Mouse (Mus musculus) adrenal gland, postnatal 10 days (tissue): ENCODE data around the gene Cryba4. TPM values are rescaled to one million over a fixed set of nuclear protein-coding genes. Genes with fewer than 3 reads are reported as not detected.

Source experiments
- DNase-seq: peaks from one replicate; pipeline ENCODE4 v3.0.0; 2021; ENCODE audit warnings: mixed read lengths
- total RNA-seq, 2 experiments: library from RNA; stranded (reverse); gene quantifications; 2 replicates each; pipeline ENCODE4 v1.2.3; 2021

Gene Cryba4
- total RNA-seq, 2 experiments from 2014 or later: 7.9 to 17.4 TPM

GRCm38 (mm10) chr5:112266011-112266777 is 13.9 kb upstream of the Cryba4 start:
- no peak for DNase-seq

- no peak for DNase-seq
Measured at GRCm38 (mm10) chr5:112265515-112265914, 13.2 kb upstream of the Cryba4 start.

DNA sequence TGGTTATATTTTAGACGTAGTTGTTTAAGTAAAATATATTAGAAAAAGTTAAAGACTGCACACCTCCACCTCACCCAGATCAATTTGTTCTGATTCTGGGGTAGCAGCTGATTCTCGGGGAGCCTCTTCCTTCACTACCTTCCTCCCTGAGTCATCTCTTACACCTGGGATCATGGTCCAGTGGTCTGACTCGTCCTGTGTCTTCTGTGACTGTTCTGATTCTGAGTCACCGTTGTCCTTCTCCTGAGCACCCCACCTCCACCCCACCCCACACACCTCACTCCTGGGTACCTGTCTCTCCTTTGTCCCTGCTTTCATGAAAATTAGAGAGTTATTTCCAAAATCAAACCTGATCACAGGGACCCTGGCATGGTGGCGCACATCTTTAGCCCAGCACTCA is 12.8 kb upstream of the Cryba4 start:
- no peak for DNase-seq

DNA sequence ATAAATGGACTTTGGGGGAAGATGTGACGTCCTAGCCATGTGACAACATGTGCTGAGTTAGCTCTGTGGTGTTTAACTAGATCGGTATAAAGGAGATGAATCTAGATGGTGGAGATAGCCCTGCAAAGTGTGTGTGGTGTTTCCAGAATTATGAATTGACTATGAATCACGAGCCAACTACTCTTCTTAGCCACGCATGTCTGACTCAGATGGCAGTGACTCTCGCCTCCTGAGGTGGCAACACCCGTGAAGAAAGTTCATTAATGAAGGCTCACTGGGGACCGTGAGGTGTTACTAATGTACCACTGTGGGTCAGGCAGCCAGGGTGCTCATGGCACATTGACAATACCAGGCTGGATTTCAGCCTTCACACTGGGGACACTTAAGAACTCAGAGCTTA is 11.8 kb upstream of the Cryba4 start:
- DNase-seq: no peak

- DNase-seq: no peak
Measured at GRCm38 (mm10) chr5:112260818-112261217, 8.5 kb upstream of the Cryba4 start.

DNA sequence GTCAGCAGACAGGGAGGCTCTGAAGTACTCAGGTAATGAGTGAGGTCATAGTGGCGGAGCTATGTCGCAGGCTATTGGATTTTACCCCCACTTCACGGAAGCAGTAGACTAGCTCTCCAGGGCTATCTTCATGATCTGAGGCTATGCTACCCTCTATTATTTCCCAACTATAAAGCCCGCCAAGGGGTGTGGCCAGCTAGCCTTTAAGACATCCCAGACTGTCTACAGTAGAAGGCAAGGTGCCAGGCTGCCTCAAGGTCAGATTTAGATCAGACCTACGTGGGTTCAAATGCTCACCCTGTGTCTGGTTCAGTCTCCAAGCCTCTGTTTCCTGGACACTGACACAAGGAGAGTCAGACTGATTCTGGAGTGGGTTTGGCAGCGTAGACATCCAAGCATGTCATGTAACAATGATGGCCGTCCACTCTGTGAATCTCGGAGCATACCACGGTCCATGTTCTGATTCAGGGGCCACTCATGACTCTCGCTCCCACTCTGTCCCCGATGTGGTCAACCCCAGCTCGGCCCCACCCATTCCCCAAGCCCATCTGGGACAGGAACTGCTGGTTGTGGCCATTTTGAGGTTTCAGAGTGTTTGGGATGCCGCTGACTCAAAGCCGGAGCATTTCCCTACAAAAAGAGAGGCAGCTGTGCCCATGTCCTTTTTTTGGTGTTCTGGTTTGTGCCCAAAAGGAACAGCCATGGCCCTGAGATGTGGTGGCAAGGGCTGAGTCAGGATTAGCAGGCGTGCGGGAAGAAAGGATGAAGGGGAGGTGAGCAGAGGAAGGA is 7.7 kb upstream of the Cryba4 start:
- DNase-seq: no peak

DNA sequence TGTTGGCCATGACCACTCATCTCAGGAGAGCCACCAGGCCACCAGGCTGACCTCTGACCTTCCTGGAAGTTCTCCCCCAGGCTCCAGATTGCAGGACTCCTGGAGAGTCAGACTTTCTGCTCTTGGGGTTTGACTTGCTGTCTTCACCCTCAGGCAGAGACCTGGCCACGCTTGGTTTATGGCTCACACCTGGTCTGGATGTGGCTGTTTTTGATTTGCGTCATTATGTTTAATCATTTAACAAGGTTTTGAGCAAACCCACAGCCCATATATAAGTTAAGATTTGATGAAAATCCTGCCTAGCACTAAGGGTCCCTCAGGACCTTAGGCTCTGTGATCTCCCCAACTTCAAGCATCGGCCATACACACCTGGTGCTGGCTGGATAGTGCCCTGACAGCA is 5.6 kb upstream of the Cryba4 start:
- DNase-seq: no peak

GRCm38 (mm10) chr5:112256457-112256856 is 4.1 kb upstream of the Cryba4 start:
- DNase-seq: no peak

GRCm38 (mm10) chr5:112255426-112255825 is 3.1 kb upstream of the Cryba4 start, which contains the start of gene Crybb1:
Gene Crybb1, plus strand, starts transcription at chr5:112255815.
- peak; percentile 91 for DNase-seq

DNA sequence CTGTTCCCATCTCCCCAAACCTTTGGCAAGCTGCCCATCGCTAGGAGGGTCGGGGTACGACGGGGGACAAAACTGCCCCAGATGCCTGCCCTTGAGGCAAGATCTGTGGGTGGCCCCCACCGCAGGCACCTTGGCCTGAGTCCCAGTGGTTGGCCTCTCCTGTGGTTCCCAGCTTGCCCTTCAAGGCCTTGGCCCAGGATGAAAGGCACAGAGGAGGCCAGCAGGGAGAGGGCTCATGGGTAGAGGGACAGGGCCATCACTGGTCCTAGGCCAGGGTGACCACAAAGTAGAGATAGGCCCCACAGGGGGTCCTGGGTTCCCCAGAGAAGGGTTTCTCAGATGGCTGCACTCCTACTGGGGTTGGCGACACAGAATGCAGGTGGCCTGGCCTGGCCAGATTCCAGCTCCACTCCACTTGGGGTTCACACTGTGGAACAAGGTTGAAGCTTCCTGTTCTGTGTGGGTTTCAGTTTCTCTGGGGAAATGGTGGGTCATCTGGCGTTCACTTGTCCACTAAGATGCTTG is 2.0 kb upstream of the Cryba4 start:
- DNase-seq: peak; percentile 95

GRCm38 (mm10) chr5:112253169-112253568 is 851 bp upstream of the Cryba4 start:
- DNase-seq: peak; percentile 58

DNA sequence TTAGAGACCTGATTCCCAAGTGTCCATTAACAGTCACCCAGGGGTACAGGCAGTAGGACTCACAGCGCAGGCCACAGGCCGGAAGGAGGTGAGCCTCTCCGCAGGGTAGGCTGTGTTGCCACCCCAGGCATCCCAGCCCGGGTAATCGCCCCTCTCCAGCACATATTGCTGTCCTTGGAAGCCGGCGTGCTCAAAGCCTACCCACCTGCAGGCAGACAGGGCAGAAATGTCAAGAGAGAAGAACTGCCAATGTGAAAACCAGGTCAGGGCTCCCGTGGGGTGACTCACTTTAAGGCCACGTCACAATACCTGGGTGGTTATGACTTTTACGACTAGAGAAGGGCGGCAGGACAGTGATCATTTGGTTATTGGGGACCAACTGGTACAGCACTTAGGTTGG is 3.2 kb downstream of the Cryba4 start:
- DNase-seq: peak; percentile 57

DNA sequence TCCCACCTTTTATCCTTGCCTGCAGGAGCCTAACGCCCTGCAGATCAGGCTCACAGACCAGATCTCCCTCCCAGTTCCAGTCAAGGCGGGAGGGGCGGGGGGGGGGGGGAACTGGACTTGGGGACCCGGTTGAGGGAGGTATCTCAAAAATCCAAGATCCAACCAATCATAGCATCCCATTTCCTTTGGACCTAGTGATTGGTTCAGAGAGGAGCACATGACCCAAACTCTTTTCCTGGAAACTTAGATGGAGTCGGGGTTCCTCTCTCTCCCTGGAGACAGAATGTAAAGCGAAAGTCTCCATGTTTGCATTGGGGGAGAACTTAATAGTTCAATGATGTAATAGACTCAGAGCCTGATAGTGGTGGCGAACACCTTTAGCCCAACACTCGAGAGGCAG is 4.9 kb downstream of the Cryba4 start:
- no peak for DNase-seq

GRCm38 (mm10) chr5:112244890-112245615 is 7.3 kb downstream of the Cryba4 start:
- DNase-seq: no peak

- no peak for DNase-seq
Measured at GRCm38 (mm10) chr5:112244275-112244562, 8.1 kb downstream of the Cryba4 start.

DNA sequence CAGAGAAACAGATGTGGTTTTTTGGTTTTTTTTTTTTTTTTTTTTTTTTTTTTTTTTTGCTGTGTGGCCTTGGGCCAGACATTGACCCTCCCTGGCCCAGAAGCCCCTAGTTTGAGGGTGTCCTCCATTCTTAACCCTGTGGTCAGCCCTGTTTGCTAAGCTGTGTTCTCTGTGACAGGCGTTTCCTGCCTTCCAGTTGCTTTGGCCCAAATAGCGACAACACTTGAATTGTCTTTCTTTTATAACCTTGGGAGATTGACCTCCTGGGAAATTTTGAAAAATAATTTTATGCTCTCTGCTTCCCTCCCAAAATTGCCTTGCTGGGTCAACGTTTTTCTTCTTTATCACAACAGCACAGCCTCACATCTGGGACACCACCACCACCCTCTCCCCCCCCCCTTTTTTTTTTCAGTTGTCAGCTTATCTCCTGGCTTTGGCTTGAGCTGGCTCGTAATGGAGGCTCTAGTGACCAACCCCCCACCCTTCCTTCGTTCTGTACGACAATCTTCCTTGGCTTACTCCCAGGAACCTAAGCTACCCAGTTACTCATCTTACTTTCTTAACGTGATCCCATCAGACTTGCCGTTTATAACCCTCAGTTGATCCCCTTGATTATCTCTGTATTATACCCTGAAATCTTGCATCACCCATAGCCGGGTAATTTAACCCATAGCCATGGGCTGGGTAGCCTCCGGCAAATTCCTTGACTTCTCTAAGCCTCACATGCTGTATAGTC is 8.6 kb downstream of the Cryba4 start:
- no peak for DNase-seq

- no peak for DNase-seq
Measured at GRCm38 (mm10) chr5:112243041-112243440, 9.3 kb downstream of the Cryba4 start.

GRCm38 (mm10) chr5:112242361-112242778 is 9.9 kb downstream of the Cryba4 start:
- DNase-seq: peak; percentile 62

DNA sequence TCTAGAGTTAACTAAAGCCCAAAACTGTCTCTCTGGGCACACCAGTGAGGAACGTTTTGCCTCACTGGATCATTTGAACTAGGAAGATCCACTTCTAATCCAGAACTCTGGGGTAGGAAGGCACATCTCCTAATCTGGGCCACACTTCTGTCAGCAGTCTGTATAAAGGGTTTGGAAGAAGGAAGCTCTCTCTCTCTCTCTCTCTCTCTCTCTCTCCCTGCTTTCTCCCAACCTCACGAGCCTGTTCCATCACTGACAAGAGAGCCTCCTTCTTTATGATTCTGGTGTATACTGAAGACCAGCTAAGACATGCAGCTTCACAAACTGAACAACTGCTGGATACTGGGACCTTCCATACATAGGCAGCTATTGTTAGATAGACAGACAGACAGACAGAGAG is 10.5 kb downstream of the Cryba4 start:
- no peak for DNase-seq

GRCm38 (mm10) chr5:112240761-112241160 is 11.6 kb downstream of the Cryba4 start:
- DNase-seq: peak; percentile 95

DNA sequence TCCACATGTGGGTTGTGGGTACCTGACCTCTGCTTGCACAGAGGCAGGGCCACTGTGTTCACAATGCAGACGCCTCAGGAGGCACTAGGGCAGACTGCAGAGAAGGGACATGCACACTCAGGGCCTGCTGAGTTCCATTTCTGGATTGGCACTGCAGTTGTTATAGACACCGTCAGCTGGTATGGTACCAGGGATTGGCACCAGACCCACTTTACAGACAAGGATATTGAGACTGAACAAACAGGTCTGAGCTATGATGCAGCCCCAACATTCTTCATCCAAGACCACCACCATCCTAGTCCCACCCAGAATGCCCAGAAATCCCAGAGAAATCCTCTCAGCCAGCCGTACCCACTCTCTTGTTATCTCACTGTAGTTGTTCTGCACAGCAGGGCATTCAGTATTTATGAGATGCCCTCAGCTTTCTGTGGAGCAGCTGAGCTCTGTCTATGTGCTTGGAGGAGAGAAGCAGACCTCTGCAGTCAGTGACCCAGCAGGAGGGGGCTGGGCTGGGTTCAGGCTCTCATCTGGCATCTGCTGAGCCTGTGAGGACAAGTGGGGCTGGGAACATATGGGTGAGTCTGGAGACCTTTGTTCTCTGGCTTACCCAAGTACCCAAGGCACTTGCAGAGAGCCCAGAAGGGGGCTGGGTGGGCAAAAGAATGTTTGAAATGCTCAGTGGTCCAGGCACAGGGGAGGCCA is 13.4 kb downstream of the Cryba4 start:
- DNase-seq: no peak
